Mouse (Mus musculus) cerebellum, adult 2 months (tissue): ENCODE data around the gene 2200002J24Rik. TPM values are rescaled to one million over a fixed set of nuclear protein-coding genes. Genes with fewer than 3 reads are reported as not detected.
"Not testable (repeated sequence)": the region's sequence is repeated elsewhere in the genome, so short reads cannot be mapped to it uniquely, and the experiment has no call there.

Source experiments
- DNase-seq, 2 experiments: peaks; one replicate each; pipeline ENCODE4 v3.0.0; 2021
- H3K27ac ChIP-seq: fragments of 200-500 bp; 2 replicates; pipeline ENCODE4 v1.5.1; 2012; ENCODE audit warnings: low read length, control low read depth, inconsistent platforms; ENCODE audit not compliant: insufficient read depth
- H3K27me3 ChIP-seq: fragments of 200-500 bp; 2 replicates; pipeline ENCODE4 v1.6.1; 2012; ENCODE audit warnings: inconsistent platforms, mild to moderate bottlenecking, low read length, moderate library complexity; ENCODE audit not compliant: control insufficient read depth, insufficient read depth
- H3K4me1 ChIP-seq: fragments of 200-500 bp; 2 replicates; pipeline ENCODE4 v1.6.1; 2011; ENCODE audit warnings: low read length; ENCODE audit not compliant: control insufficient read depth, insufficient read depth
- H3K4me3 ChIP-seq: fragments of 200-500 bp; replicated peaks from 2 replicates; pipeline ENCODE3; 2011; ENCODE audit warnings: mild to moderate bottlenecking, low read depth, low read length, control low read depth; ENCODE audit not compliant: insufficient read depth
- CTCF ChIP-seq: fragments of 200-500 bp; IDR thresholded peaks from 2 replicates; pipeline ENCODE4 v1.5.1; 2011; ENCODE audit warnings: low read depth, mild to moderate bottlenecking, control low read depth, low read length, moderate library complexity, borderline replicate concordance; ENCODE audit not compliant: insufficient read depth
- POLR2A ChIP-seq: fragments of 200-500 bp; IDR thresholded peaks from 2 replicates; pipeline ENCODE4 v1.6.1; 2011; ENCODE audit warnings: low read length, control low read depth, borderline replicate concordance; ENCODE audit not compliant: insufficient read depth
- WGBS: fragments of 180-500 bp; shearing (Covaris S2); methylation state at CpG from one replicate; pipeline ENCODE4 v1.1.7; 2018; 5-methylcytosine and 5-hydroxymethylcytosine counted together
- polyA plus RNA-seq: library from polyadenylated mRNA; depleted of rRNA; stranded (reverse); fragments of >200 nt; gene quantifications from 2 replicates; pipeline ENCODE4 v1.2.3, GENCODE M21; 2012; rRNA removed

2200002J24Rik gene
- polyA plus RNA-seq, 1 experiment, result not detected

GRCm38 (mm10) chr7:30736211-30736610 lies 37.5 kb downstream of the 2200002J24Rik start:
- Histone ChIP-seq H3K4me3 (no peak overlapping the region), H3K4me1 (no peaks in the 10 kb centered on the region), H3K27me3 (no peaks in the 10 kb centered on the region), H3K27ac (no peak overlapping the region)
- WGBS, result 88% methylated on average over 3 of the region's 3 CpGs
- no peak for TF ChIP-seq CTCF
- no peak for DNase-seq

DNA sequence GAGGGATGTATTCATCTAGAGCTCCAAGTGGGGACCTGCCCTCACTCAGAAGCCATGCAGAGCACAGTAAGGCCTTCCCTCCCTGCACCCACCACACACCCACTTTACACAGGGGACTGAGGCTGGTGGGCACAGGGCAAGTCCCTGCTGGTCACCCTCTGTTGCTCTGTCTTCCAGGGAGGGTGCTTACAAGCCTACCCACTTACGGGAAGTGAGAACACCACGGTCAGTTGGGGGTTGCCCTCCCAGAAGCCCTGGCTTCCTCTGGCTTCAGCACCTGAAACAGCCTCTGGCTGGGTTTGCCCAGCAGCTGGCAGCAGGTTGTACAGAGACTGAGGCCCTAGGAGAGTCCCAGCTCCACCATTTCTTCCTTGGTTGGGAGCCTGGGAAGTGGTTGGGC lies 43.8 kb downstream of the 2200002J24Rik start:
- not testable (repeated sequence) for H3K27me3 ChIP-seq, DNase-seq, H3K4me1 ChIP-seq, H3K4me3 ChIP-seq, H3K27ac ChIP-seq
- 88% methylated on average over 2 of the region's 2 CpGs for WGBS

DNA sequence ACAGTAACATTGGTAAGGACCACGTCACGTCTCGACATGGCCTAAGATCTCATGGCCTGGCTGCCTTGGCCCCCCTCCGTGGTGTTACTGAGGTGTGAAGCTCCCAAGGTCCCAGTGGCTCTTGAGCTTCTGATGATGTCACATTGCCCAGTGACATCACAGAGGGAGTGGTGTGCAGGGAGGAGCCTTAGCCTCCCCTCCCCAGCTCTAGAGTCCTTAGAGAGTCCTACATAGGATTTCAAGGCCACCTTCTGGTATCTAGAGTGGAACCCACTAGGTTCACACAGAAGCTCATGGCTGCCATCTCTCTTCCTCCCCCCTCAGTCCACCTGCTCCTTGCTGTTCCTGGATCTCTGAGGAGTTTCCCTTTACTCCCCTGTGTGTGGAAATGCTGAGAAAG lies 44.9 kb downstream of the 2200002J24Rik start, which contains the start of gene Gapdhs:
Gapdhs (minus strand) TSS at position 65 of the 400 bp plus-strand sequence.
- 73% methylated on average over 1 of the region's 4 CpGs for WGBS
- H3K4me1 ChIP-seq, H3K27me3 ChIP-seq, H3K27ac ChIP-seq, DNase-seq, H3K4me3 ChIP-seq: not testable (repeated sequence)

DNA sequence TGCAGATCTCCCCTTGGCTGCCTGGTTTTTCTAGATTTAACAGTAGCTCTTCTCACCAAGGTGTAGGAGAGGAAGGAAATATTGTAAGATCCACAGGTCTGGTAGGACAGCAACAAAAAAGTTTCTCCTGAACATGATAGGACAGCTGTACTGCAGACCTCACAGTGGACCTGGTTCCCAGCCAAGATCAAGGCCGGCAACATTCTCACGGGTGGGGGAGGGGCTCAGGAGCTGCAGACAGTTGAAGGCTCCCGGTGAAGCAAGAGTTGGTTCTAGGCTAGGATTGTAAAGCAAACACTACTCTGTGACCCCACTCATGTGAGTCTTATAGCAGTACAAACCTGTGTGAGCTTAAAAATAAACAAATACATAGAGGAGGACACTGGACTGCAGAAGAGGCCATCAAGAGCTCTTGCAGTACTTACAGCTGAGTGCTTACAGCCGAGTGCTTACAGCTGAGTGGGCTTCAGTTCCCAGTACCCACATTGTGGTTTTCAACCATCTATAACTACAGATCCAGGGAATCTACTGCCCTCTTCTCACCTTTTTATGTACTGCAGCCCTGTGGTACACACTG lies 45.4 kb downstream of the 2200002J24Rik start:
- TF ChIP-seq POLR2A, result no peak
- no peak for TF ChIP-seq CTCF
- no peaks in the 10 kb centered on the region for H3K4me1 ChIP-seq
- H3K4me3 ChIP-seq, result no peak overlapping the region
- DNase-seq, result no peak
- no peak overlapping the region for H3K27ac ChIP-seq
- no peaks in the 10 kb centered on the region for H3K27me3 ChIP-seq
- WGBS, result 21% methylated on average over 4 of the region's 4 CpGs

DNA sequence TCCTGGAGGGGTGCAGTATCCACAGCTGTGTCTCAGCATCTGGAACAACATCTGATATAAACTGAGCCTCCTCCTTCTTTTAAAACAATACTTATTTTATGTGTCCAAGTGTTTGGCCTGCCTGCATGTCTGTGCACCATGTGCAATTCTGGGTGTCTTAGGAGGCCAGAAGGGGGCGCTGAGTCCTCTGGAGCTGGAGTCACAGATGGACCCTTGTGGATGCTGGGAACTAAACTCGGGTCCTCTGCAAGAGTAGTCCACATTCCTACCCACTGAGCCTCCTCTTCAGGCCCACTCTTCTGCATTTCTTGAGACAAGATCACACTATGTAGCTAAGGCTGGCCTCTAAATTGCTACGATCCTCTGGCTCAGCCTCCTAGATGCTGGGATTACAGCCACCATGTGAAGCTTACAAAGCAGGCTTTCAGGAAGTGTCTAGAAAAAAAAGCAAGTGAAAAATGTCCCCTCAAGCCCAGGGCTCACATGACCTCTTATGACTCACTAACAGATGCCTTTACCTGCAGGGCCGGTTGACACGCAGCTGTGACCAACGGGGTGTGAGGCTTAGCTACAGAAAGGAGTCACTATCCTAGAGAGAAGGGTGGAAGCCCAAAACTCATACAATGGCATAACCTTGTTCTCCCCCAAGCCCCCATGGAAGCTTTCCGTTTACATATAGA lies 48.9 kb downstream of the 2200002J24Rik start:
- Histone ChIP-seq H3K4me1 (no peaks in the 10 kb centered on the region), H3K27ac (no peak overlapping the region), H3K27me3 (no peaks in the 10 kb centered on the region), H3K4me3 (no peak overlapping the region)
- 91% methylated on average over 7 of the region's 7 CpGs for WGBS
- TF ChIP-seq POLR2A (no peak), CTCF (no peak)
- no peak for DNase-seq

Other genes with a start within 250 kb of the 2200002J24Rik start
- gene Kirrel2, start 241.2 kb upstream of the 2200002J24Rik start, polyA plus RNA-seq, result 2.7 TPM in 2 replicates
- 0.43 and 0.56 TPM in 2 replicates for gene Nphs1, start 240.6 kb upstream of the 2200002J24Rik start, polyA plus RNA-seq
- gene Prodh2, start 205.3 kb upstream of the 2200002J24Rik start, polyA plus RNA-seq, result not detected in 2 replicates
- gene Arhgap33, start 163.9 kb upstream of the 2200002J24Rik start, polyA plus RNA-seq, result 38.5 and 39.8 TPM in 2 replicates
- gene Hspb6, start 146.7 kb upstream of the 2200002J24Rik start, polyA plus RNA-seq, result 23.8 and 24.3 TPM in 2 replicates
- gene Proser3, start 146.6 kb upstream of the 2200002J24Rik start, polyA plus RNA-seq, result 5.6 and 7.4 TPM in 2 replicates
- gene Lin37, start 139.1 kb upstream of the 2200002J24Rik start, polyA plus RNA-seq, result 60.2 and 62.5 TPM in 2 replicates
- gene U2af1l4, start 135.6 kb upstream of the 2200002J24Rik start, polyA plus RNA-seq, result 109 and 117 TPM in 2 replicates
- 11.9 and 12.3 TPM in 2 replicates for gene Gm49396, start 135.6 kb upstream of the 2200002J24Rik start, polyA plus RNA-seq
- gene Psenen, start 135.3 kb upstream of the 2200002J24Rik start, polyA plus RNA-seq, result 147 and 155 TPM in 2 replicates
- 8.3 and 10.1 TPM in 2 replicates for gene Igflr1, start 133.5 kb upstream of the 2200002J24Rik start, polyA plus RNA-seq
- gene Kmt2b, start 110.2 kb upstream of the 2200002J24Rik start, polyA plus RNA-seq, result 57.7 and 60.0 TPM in 2 replicates
- not detected in 2 replicates for gene Zbtb32, start 100.0 kb upstream of the 2200002J24Rik start, polyA plus RNA-seq
- gene Upk1a, start 86.1 kb upstream of the 2200002J24Rik start, polyA plus RNA-seq, result 2.0 and 2.2 TPM in 2 replicates
- gene Cox6b1, start 72.8 kb upstream of the 2200002J24Rik start, polyA plus RNA-seq, result 1,224 and 1,255 TPM in 2 replicates
- not detected in 2 replicates for gene Etv2, start 63.1 kb upstream of the 2200002J24Rik start, polyA plus RNA-seq
- 66.6 and 69.5 TPM in 2 replicates for gene Rbm42, start 48.6 kb upstream of the 2200002J24Rik start, polyA plus RNA-seq
- gene Haus5, start 33.9 kb upstream of the 2200002J24Rik start, polyA plus RNA-seq, result 16.4 and 17.1 TPM in 2 replicates
- gene Pmis2, start 27.3 kb upstream of the 2200002J24Rik start, polyA plus RNA-seq, result not detected in 2 replicates
- 0.33 and 0.39 TPM in 2 replicates for gene Atp4a, start 13.3 kb downstream of the 2200002J24Rik start, polyA plus RNA-seq
- gene Tmem147, start 30.6 kb downstream of the 2200002J24Rik start, polyA plus RNA-seq, result 247 TPM in 2 replicates
- gene Gapdhs, start 44.8 kb downstream of the 2200002J24Rik start, polyA plus RNA-seq, result not detected in 2 replicates
- gene Sbsn, start 52.5 kb downstream of the 2200002J24Rik start, polyA plus RNA-seq, result 6.3 and 6.9 TPM in 2 replicates
- 1.4 and 1.8 TPM in 2 replicates for gene Dmkn, start 64.8 kb downstream of the 2200002J24Rik start, polyA plus RNA-seq
- gene Krtdap, start 89.0 kb downstream of the 2200002J24Rik start, polyA plus RNA-seq, result not detected in 2 replicates
- 0.03 TPM in 1 of 2 replicates, not detected in the other for gene Ffar2, start 124.8 kb downstream of the 2200002J24Rik start, polyA plus RNA-seq
- not detected in 2 replicates for gene Ffar3, start 157.3 kb downstream of the 2200002J24Rik start, polyA plus RNA-seq
- not detected in 2 replicates for gene Ffar1, start 162.6 kb downstream of the 2200002J24Rik start, polyA plus RNA-seq
- 0.11 and 0.19 TPM in 2 replicates for gene Cd22, start 181.4 kb downstream of the 2200002J24Rik start, polyA plus RNA-seq
- gene Mag, start 215.9 kb downstream of the 2200002J24Rik start, polyA plus RNA-seq, result 683 and 783 TPM in 2 replicates
- not detected in 2 replicates for gene Hamp2, start 225.8 kb downstream of the 2200002J24Rik start, polyA plus RNA-seq
- not detected in 2 replicates for gene Hamp, start 245.1 kb downstream of the 2200002J24Rik start, polyA plus RNA-seq